Comparison of ENCODE assay signal across 7 mouse cellular contexts in the genomic region with DNA sequence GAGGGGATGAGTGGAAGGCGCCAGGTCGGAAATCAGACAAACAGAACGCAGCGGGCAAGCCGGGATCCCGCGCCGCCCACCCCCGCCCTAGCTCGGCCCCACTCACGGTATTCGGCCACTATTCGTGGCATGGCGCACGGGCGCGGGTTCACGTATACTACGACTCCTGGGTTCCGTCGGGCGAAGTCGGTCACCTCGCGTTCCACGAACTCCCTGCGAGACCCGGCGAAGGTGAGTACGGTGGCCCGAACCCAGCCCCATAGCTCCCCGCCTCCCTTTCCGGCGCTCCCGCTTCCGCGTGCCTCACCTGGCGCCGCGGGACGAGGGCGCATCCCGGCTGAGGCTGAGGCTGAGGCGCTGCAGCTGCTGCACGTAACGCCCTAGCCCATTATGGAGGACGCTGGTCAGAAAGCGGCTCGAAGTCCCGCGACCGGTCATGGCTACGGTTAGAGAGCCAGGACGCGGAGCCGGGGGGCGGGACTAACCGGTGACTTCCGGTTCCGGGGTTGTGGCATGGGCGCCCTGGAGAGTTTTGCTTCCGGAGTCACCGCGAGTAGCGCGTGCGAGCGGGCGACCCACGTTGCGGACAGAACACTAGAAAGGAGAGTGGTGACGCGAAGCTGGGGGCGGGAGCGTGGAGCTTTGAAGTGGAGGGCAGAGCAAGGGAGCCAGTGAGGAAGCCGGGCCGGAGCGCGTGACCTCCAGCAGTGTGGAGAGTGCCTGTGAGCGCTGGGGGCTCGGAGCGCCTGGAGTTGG. TPM values are rescaled to one million over a fixed set of nuclear protein-coding genes. Genes with fewer than 3 reads are reported as not detected.
DNase-seq lines count a peak whose midpoint lies in the region; ATAC-seq lines count a peak whose summit lies in the region.

A gene (minus strand): TSS at position 486 of the 756 bp plus-strand sequence.

- peak within 1 kb of the TSS; percentile 93 for H3K4me2 ChIP-seq in embryonic facial prominence, embryonic 12.5 days (replicated peaks)
- H3K4me2 ChIP-seq in limb, embryonic 13.5 days (replicated peaks) = peak within 1 kb of the TSS; percentile 96
- peak within 1 kb of the TSS; percentile 87 for H3K4me2 ChIP-seq in midbrain, embryonic 16.5 days (ENCODE audit: low read length)

- peak within 1 kb of the TSS; percentile 86 for H3K4me3 ChIP-seq in embryonic facial prominence, embryonic 12.5 days
- H3K4me3 ChIP-seq in limb, embryonic 13.5 days = peak within 1 kb of the TSS; percentile 97
- H3K4me3 ChIP-seq in midbrain, embryonic 16.5 days (ENCODE audit: low read depth, low read length) = peak within 1 kb of the TSS; percentile 94

- H3K27ac ChIP-seq in embryonic facial prominence, embryonic 12.5 days = peak within 1 kb of the TSS; percentile 76
- peak within 1 kb of the TSS; percentile 70 for H3K27ac ChIP-seq in limb, embryonic 13.5 days
- H3K27ac ChIP-seq in midbrain, embryonic 16.5 days (ENCODE audit: low read length) = peak within 1 kb of the TSS; percentile 87

- peak within 1 kb of the TSS; percentile 83 for H3K9ac ChIP-seq in embryonic facial prominence, embryonic 12.5 days
- peak within 1 kb of the TSS; percentile 84 for H3K9ac ChIP-seq in limb, embryonic 13.5 days
- peak within 1 kb of the TSS; percentile 91 for H3K9ac ChIP-seq in midbrain, embryonic 16.5 days (ENCODE audit: low read depth, low read length)

- DNase-seq in adrenal gland, postnatal 25 days = peak; percentile 97
- DNase-seq in heart, adult 18-20 months = peak; percentile 96 to 99
- DNase-seq in kidney, adult 8-10 months = peak; percentile 93 to 96
- peak; percentile 97 to 98 for DNase-seq in spleen, postnatal 10 days (ENCODE audit: low spot score in 2 of 2)

- peaks cover 19% of the 10 kb centered on the region for H3K4me1 ChIP-seq in embryonic facial prominence, embryonic 12.5 days
- H3K4me1 ChIP-seq in limb, embryonic 13.5 days = peaks cover 20% of the 10 kb centered on the region
- peaks cover 15% of the 10 kb centered on the region for H3K4me1 ChIP-seq in midbrain, embryonic 16.5 days (ENCODE audit: control insufficient read depth, insufficient read depth, low read length)

- WGBS in embryonic facial prominence, embryonic 12.5 days = under 1% methylated on average over 82 of the region's 82 CpGs
- WGBS in limb, embryonic 13.5 days = under 1% methylated on average over 82 of the region's 82 CpGs
- WGBS in midbrain, embryonic 16.5 days = under 1% methylated on average over 77 of the region's 82 CpGs

- H3K9me3 ChIP-seq in embryonic facial prominence, embryonic 12.5 days = no peaks in the 10 kb centered on the region
- no peaks in the 10 kb centered on the region for H3K9me3 ChIP-seq in limb, embryonic 13.5 days
- no peaks in the 10 kb centered on the region for H3K9me3 ChIP-seq in midbrain, embryonic 16.5 days (replicated peaks; ENCODE audit: control insufficient read depth, low read length, poor library complexity, severe bottlenecking)

- peak; percentile 81 for ATAC-seq in embryonic facial prominence, embryonic 12.5 days (ENCODE audit: insufficient number of reproducible peaks, insufficient read depth, low FRiP score, low TSS enrichment)
- peak; percentile 95 for ATAC-seq in limb, embryonic 13.5 days (ENCODE audit: low FRiP score, low read depth)
- peak; percentile 93 for ATAC-seq in midbrain, embryonic 16.5 days

- H3K36me3 ChIP-seq in embryonic facial prominence, embryonic 12.5 days = peaks cover 57% of the 10 kb centered on the region
- H3K36me3 ChIP-seq in limb, embryonic 13.5 days = peaks cover 64% of the 10 kb centered on the region
- peaks cover 14% of the 10 kb centered on the region for H3K36me3 ChIP-seq in midbrain, embryonic 16.5 days (ENCODE audit: control insufficient read depth, insufficient read depth, low read length)

- no peaks in the 10 kb centered on the region for H3K27me3 ChIP-seq in embryonic facial prominence, embryonic 12.5 days
- no peaks in the 10 kb centered on the region for H3K27me3 ChIP-seq in limb, embryonic 13.5 days
- H3K27me3 ChIP-seq in midbrain, embryonic 16.5 days (ENCODE audit: control insufficient read depth, insufficient read depth, low read depth, low read length) = no peaks in the 10 kb centered on the region

RNA-seq across cellular contexts. Expression of the gene that starts here (rescaled TPM):
- 47.9 and 53.7 TPM in 2 replicates for total RNA-seq in adrenal gland, postnatal 25 days (2021)
- polyA plus RNA-seq in embryonic facial prominence, embryonic 12.5 days (2016; fragmentation: Nextera tagmentation; extraction: Ambion mirVana) = 74.5 and 75.8 TPM in 2 replicates
- total RNA-seq in heart, adult 18-20 months (2021) = 10 to 100 TPM; 54.3 to 58.2 TPM
- 69.2 and 76.3 TPM in 2 replicates for polyA plus RNA-seq in limb, embryonic 13.5 days (2015; fragmentation: Nextera tagmentation; extraction: Ambion mirVana)
- 88.6 and 92.9 TPM in 2 replicates for polyA plus RNA-seq in midbrain, embryonic 16.5 days (2015; fragmentation: Nextera tagmentation; extraction: Ambion mirVana)

Comparison
In these comparisons a context has a peak if more than half of its experiments do, and no peak if none do; other contexts are left out.
1. Peak in every context shown above with its lines: DNase-seq, ATAC-seq, H3K4me3 ChIP-seq and H3K27ac ChIP-seq.